Mouse (Mus musculus): ENCODE measurements at regions not wholly inside any gene's neighbourhood (a gene's known extent, or its start where the extent isn't known, plus 50 kb on each side); places are given as distances from the start of the nearest gene placed in this dataset.

- TF ChIP-seq CTCF (IDR thresholded peaks at IDR 0.05; ENCODE audit: low read depth) = no peak
- TF ChIP-seq EP300 (optimal IDR thresholded peaks at IDR 0.05) = no peak
Measured at GRCm38 (mm10) chr11:3591123-3591522, 50.7 kb upstream of the Smtn start.
